Mouse (Mus musculus) urinary bladder, postnatal 25 days (tissue): ENCODE measurements around the gene Fkbp2.
"Not testable (repeated sequence)": the region's sequence is repeated elsewhere in the genome, so short reads cannot be mapped to it uniquely, and the experiment has no call there.

ENCODE experiments used
- DNase-seq: peaks from one replicate; pipeline ENCODE4 v3.0.0; 2022; ENCODE audit warnings: low spot score

Gene Fkbp2

DNA sequence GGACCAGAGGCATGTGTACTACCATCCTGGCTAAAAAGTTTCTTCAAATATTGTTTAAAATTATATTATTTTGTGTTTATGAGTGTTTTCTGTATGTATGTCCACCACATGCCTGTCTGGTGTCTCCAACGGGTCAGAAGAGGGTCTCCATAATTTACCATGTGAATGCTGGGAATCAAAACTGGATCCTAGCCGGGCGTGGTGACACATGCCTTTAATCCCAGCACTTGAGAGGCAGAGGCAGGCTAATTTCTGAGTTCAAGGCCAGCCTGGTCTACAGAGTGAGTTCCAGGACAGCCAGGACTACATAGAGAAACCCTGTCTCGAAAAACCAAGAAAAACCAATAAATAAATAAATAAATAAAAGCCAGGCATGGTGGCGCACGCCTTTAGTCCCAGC lies 10.9 kb upstream of the Fkbp2 start:
- not testable (repeated sequence) for DNase-seq

DNA sequence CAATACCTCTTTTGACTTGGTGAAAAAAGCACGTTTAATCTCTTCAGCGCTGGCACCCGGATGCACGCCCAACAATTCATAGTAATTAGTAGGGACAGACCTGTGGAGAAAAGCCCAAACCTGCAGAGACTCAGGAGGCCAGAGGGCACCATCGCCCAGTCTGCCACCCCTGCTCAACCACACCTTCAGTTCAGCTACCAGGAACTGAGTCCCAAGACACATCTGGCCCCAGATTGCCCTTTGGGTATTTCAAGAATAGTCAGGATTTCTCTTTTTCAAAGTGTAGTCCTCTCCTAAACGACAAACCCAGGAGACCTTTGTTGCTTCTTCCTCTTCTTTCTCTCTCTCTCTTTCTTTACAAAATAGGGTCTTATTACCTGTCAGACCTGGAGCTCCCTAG lies 10.4 kb upstream of the Fkbp2 start:
- DNase-seq: no peak

DNA sequence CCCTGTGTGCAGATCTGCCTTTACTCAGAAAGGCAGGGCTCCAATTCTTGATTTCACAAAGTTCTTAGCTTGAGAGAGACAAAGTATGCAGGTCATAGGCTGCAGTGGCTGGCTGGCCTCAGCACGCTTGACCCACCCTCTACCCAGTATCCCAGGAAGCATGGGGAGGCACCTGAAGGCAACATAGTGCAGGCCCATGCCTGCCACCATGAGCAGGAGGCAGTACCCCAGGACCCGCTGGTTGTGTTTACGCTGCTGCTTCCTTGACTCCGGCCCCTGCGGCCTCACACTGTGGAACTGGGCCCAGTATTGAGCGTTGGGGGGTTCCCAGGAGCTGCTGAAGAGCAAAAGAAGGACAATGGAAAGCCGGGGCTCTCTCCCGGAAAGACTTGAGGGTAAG lies 8.9 kb upstream of the Fkbp2 start:
- no peak for DNase-seq

DNA sequence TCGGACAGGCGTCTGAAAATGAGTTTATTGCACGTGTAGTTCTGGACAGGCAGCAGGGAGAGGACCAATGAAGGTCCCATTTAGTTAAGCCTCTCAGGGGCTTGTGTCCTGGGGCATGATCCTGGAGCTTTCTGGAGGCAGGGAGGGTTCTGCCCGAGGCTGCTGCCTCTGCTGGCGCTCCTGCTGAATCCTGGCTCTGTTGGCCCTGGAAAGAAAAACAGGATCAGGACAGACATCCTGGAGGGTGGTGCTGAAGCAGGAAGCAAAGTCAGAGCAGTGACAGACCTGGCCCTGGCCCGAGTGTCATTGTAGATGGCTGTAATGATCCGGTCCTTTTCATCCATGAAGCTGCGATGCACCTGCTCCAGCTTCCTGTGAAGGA lies 7.6 kb upstream of the Fkbp2 start:
- no peak for DNase-seq

DNA sequence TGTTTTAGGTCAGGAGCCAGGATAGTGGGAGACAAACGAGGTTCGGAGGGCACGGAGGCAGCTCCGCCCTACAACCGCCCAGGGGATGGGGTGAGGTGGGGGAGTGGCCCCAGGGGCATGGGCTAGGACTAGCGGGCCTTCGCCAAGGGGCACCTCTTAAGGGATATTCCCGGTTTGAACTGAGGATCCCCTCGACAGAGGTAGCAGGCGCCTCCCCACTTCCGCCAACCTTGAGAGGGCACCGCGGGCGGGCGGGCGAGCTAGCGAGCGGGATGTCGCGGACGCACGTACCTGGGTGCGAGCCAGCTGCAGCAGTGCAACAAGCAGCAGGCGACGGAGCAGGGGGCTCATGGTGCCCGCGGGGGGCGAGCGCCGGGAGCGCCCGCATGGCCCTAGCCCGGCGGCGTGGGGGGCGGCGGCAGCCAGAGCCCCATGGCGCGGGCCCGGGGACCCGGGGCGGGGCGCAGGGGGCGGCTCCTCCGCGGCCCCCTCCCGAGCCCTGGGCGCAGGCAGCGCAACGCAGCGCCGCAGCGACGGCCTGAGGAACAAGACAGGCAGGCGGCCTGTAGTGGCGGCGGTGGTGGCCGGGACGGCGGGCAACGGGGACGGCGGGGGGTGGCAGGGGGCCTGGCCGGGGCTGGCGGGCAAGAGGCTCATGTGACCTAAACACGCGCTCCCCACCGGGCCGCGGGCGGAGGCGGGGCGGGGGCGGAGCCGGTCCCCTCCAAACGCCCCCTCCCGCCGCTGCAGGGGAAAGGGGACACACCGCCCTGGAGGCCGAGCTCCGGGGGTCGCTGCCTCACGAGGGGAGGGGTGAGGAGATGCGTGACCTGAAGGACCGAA lies 7.0 kb upstream of the Fkbp2 start, which contains the start of gene Vegfb:
TSS of gene Vegfb (minus strand) at position 591 of the 843 bp plus-strand sequence.
- peak; percentile 62 for DNase-seq

DNA sequence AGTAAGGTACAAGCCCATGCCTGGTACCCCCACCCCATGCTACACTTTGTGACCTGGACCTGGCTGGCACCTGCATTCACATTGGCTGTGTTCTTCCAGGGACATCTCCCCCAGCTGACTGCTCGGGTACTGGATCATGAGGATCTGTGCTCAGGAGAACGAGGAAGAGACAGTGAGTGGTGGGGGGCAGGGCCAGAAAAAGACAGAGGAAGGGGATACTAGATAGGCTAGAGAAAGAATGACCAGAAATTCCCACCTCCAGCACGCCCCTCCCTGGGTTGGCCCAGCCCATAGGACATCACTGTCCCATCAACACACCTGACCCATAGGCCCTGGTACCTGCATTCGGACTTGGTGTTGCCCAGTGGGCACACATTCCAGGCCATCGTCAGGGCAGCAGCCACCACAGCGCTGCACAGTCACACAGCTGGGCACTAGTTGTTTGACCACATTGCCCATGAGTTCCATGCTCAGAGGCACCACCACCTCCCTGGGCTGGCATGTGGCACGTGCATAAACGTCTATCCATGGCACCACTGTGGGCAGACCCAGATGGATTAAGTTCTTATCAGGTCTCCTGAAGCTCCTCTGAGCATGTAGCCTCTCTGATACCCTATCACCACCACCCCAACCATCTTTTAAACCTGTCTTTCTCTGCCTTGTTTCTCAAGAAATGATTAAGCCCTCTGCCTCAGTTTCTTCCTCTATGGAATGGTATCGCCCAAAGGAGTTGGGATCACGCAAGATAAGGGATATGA lies 5.8 kb upstream of the Fkbp2 start:
- no peak for DNase-seq

DNA sequence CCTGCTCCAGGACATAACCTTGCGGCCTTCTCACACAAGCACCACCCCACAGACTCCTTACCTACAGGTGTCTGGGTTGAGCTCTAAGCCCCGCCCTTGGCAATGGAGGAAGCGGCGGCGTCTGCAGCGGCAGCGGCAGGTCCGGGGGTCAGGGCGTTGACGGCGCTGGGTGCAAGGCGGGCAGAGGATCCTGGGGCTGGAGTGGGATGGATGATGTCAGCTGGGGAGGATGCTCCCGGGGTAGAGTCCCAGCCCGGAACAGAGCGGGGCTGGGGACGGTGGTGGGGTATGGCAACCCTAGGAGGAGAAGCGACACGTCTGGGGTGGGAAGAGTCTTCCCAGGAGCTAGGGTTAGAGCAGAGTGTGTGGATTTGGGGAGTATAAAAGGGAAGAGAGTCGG lies 5.0 kb upstream of the Fkbp2 start:
- no peak for DNase-seq

DNA sequence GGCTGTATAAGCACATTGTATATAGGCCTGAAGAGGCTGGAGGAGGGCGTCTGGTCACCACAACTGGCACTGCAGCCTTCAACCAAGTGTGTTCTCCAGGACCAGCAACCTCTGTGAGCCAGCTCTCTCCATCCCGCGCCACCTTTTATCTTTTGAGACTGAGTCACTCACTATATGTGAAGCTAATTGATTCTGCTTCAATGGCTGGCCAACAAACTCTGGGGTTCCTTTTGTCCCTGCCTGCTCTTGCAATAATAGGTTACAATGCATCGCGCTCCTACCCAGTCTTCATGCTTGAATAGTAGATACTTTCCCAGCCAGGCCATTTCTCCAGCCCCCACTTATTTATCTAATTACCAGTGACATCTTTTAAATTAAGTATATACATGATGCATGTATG lies 3.3 kb upstream of the Fkbp2 start:
- no peak for DNase-seq

DNA sequence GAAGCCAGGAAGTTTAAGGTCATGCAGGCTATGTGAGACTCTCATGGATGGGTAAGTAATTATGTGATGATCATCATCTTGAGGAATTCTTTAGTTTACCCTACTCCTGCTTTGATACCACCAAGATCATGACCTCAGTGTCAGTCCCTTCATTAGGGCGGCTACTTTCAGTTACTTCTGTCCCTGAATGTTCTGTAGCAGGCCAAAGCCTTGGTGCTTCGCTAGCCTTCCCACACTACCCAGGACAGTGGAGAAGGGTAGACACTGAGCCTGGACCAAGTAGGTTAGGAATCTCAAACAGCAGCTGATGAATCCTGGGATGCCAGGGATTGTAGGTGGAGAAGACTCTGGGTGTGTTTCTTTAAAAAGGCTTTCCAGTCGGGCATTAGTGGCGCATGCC lies 1.2 kb upstream of the Fkbp2 start:
- DNase-seq: no peak

DNA sequence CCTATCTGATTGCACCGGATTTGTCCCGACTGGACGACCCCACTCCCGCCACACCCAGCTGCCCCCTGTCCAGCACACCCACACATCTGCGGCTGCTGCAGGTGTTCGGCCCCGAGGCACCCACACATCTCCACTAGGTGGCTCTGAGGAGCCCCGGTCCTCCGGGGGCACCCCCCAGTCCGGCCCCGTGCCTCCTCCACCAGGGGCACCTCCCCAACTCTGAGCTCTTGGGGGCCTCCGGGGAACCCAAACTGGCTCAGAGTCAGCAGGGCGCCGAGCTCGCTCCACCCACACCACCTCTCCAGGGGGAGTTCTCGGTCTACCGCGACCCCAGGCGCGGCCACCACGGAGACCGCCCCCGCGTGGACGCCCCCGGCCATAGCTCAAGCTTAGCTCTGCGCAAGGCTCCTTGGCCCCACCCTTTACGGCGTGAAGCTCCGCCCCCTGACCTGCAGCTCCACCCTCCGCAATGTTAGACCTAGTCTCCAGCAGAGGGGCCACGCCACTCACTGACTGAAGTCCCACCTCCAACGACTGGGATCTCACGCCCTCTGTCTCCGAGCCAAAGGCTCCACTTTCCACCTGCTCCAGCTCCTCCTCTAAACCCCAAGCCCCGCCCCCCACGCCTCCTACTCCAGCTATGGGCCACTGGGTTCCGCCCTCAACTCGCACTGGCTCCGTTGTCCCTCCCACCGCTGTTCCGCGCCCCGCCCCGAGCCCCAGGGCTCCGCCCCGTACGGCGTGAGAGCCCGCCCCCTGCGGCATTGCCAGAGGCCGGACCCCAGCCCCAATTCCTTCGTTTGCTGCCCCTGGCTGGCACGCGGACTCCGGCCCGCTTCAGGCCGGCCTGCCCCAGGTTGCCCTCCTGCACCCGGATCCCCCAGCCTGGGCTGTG lies 568 bp downstream of the Fkbp2 start:
- DNase-seq: peak; percentile 99

DNA sequence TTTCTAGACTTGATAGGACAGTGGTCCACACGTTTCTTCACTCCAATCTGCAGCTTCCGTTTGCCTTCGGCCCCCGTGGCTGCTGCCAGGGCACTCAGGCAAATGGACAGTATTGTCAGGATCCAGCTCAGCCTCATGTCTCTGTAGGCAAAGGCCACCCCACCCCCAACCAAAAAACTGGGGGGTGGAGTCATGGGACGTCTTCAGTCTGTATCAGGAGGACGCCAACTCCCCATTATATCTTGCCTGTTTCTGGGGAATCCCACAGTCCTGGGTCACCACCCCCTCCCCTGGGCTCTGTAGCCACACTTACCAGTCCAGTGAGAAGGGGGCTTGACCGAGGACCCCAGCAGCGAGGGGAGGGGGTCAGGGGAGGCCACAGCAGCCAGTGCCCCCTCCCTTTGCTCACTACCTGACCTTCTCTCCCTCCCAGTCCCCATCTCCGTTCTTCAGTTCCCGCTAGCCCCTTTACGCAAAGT lies 1.3 kb downstream of the Fkbp2 start:
- no peak for DNase-seq

DNA sequence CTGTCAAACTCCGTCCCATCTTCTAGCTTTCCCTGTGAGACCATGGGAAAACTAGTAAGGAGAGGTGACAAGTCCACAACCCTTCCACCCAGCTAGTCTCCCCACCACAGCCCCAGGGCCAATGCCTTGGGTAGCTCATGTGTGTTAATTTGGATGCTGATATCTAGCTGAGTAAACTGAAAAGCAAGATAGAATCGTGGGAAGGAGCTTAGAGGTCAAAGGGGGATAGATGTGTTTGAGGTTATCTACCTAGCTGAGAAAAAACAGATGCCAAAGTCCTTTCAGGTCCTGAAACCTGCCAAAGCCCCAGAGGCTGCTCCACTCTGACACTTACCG lies 1.7 kb downstream of the Fkbp2 start:
- no peak for DNase-seq

DNA sequence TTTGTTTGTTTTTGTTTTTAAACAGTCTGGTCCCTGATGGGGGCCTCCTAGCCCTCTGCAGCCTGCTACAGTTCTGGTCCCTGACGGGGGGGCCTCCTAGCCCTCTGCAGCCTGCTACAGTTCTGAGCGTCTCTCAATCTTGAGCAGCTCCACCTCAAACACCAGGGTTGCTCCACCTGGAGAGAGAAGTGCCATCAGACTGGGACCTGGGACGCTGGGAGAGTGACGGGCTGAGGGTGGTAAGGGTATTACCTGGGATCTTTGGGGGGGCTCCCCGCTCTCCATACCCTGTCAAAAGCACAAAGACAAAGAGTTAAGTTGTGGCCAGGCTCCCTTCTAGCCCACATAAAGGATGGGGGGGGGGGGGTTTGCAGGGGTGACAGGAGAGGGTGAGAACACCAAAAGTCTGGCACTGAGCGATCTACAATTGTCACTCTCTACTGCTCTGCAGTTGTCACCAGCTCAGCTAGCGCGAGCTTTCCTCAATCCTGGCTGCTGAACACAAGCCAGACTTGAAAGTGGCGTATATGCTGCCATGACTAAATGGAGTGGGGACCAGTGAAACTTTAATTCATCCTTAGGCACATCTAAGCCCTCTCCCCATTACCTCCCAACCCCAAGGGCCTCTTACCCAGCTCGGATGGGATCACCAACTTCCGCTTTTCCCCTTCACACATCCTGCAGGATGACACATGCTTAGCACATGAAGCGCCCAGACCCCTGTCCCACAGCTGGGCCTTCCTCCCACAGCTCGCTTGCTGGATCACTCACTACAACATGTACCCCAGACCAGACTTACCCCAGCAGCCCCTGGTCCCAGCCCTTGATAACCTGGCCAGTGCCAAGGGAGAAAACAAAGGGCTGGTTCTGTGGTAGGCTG lies 2.3 kb downstream of the Fkbp2 start:
- no peak for DNase-seq

DNA sequence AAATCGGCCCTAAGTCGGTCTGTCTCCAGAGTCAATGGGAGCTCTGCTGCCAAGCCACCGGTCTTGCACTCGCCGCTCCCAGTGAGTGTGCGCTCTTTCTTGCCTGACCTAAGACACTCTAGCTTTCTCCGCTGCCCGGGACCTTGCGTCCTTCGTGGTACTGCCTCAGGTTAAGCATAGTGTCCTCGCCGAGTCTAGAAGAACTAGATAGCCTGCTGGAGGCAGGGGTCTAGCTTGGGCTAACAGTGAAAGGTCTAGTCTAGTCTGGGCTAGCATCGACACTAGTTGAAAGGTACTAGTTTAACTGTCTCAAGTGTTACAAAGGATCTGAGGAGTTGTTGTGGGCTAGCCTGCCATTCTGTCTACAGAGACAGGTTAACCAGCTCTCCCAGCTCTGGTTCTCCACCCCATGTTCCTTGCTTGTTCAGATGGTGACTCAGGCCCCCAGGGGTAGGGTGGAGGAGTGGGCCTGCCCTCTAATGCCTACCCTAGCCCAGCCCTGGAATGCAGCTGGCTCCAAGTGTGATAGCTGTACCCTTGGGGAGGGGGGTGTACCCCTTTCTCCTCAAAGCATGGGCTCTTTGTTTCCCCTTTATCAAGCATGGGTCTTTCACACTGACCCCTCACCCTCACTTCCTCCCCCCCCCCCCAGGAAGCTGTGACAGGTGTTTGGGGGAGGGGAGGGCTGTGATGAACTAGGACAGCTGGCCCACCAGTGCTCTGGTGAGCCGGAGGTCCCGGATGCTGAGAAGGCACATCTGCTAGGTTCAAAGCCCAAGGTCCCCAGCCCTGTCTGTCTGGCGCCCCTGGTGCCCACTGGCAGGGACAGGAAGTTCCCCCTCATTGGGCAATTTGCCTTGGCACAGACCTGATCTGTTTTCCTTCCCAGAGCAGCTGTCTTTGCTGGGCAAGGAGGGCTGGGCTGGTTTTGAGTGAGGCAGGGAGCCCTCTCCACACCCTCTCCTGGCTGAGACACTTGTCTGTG lies 4.5 kb downstream of the Fkbp2 start, which contains the start of gene Plcb3:
TSS of gene Plcb3 (minus strand) at position 934 of the 985 bp plus-strand sequence.
- DNase-seq: peak; percentile 50

DNA sequence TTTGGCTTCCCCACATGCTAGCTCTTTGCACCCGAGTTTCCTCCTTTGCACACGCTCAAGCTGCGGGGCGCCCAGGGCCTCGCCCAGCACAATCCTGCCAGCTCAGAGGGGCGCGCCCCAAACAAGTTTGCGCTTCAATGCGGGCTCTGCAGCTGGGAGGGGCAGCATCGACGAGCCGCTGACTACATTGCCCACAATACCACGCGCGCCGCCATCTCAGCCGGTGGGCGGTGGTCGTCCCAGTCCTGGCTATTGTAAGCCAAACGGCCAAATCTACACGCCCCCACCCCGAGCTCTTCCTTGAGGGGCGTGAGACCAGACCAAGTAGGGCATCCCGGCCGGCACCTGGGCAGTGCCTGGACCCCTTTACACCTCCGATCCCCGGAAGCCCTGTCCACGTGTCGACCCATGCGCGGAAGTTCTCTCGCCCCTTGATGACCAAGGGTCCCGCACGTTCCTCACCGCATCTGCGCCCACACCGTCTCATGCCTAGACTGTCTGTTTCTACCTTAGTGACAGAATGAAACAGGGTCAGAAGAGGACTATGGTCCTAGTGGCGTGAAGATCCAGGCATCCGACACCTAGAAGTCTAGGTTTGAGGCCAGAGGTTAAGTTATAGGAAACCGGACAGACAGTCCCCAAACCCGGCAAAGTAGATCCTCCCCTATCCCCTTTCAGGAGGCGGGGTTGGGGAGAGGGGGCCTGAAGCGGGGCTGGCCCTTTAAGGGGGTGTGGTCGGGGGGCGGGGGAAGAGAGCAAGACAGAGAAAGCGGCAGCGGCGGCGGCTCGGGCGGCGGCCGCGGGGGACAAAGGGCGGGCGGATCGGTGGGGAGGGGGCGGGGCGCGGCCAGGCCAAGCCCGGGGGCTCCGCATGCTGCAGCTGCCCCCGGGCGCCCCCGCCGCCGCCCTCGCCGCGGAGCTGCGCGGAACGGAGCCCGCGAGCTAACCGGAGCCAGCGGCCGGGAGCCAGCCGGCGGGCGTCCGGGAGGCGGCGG lies 5.8 kb downstream of the Fkbp2 start, which contains the start of gene Ppp1r14b:
TSS of gene Ppp1r14b (plus strand) at position 758 of the 995 bp plus-strand sequence.
- peak; percentile 79 for DNase-seq

DNA sequence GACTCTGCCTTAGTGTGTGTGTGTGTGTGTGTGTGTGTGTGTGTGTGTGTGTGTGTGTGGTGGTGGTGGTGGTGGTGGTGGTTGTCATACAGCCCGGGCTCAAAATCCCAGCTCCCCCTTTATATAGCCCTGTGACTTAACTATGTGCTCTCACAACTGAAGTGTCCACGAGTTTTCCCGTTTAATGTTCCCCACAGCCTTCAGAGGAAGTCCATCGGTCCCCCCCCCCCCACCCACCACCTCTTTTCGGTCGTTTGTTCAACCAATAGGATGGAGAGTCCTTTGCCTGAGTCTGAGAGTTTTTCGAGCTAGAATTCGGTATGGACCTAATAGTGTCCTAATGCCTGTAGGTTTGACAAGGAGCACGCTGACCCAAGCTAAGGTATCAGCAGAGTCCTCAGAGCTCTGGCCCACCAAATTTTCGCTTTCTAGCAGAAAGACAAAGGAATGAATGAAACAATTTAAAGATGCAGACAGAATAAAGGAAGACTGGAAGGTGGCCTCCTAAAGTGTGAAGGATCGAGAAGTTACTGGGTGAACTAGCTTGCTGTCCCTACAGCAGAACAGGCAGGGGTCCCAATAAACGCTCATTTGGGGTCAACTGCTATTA lies 6.6 kb downstream of the Fkbp2 start:
- no peak for DNase-seq

DNA sequence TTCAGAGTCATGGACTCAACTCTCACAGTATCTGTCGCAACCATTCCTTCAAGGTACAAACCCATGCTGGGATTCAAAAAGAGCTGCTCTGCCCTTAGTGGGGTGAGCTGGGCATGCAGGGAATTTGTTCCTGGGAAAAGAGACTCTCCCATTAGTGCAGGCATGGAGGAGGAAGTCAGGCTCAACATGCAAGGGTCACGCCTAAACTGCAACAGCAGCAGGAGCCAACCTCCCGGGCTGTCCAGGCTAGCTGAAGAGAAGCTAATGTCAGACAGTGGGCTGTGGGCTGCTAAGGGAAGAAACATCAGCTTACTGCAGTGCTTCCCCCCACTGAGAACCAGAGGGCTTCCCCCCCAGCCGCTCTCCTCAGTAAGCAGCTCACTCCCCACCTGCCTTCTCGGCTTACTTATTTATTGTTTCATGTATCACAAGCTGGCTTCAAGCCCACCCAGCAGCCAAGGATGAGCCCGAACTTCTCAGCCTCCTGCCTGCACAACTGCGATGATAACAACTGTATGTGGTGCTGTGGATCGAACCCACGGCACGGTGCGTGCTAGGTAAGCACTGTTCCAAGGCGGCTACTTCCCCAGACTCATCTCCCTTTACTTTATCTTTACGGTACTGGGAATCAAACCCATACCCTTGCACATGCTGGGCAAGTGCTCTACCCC lies 7.9 kb downstream of the Fkbp2 start:
- DNase-seq: no peak

DNA sequence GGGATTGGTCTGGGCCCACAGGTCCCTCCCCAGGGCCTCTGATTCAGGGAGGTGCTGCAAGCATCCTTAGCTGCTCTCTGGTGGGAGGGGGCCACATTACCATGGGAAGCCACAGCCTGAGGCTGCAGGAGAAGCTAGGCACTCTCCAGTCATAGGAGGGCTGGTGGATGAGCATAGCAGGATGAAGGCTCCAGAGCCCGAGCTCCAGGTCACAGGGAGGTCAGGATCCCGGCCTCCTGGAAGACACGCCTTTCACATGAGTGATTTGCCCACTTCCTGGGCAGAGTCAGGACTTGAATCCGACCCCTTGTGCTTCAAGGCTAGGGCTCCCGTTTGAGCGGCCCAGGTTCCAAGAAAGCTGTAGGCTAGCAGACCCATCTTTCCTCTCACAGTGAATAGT lies 8.7 kb downstream of the Fkbp2 start:
- DNase-seq: no peak
